Mouse (Mus musculus) heart, postnatal 0 days (tissue): ENCODE results near the gene Spp1.

ENCODE experiments used
- CTCF ChIP-seq: IDR thresholded peaks from 2 replicates; pipeline ENCODE4 v1.5.1; 2016; ENCODE audit warnings: antibody characterized with exemption, control low read depth, low read depth
- EP300 ChIP-seq: IDR thresholded peaks from 2 replicates; pipeline ENCODE4 v1.6.1; 2016; ENCODE audit warnings: antibody characterized with exemption, low read depth

GRCm38 (mm10) chr5:104417028-104417427 is 17.9 kb upstream of the Spp1 start:
- TF ChIP-seq CTCF (no peak), EP300 (no peak)
